Mouse (Mus musculus) megakaryocyte-erythroid progenitor cell, adult 5 weeks (primary cell): ENCODE data around the gene Pax2. TPM values are rescaled to one million over a fixed set of nuclear protein-coding genes. Genes with fewer than 3 reads are reported as not detected.

Experiments used
- polyA plus RNA-seq: library from polyadenylated mRNA; stranded (reverse); fragments of >175 nt; gene quantifications from 2 replicates; pipeline ENCODE4 v1.2.3, GENCODE M21; 2012

Gene Pax2
- polyA plus RNA-seq, result 0.02 TPM in 1 of 2 replicates, not detected in the other

GRCm38 (mm10) chr19:44755693-44756420, at the start of gene Pax2:
TSS of gene Pax2 (plus strand) at chr19:44756045.

Other genes with a start within 250 kb of the Pax2 start
- gene Sec31b, start 210.2 kb upstream of the Pax2 start, polyA plus RNA-seq, result 2.9 and 3.6 TPM in 2 replicates
- not detected in 2 replicates for gene Gm20538, start 203.2 kb upstream of the Pax2 start, polyA plus RNA-seq
- gene Ndufb8, start 200.6 kb upstream of the Pax2 start, polyA plus RNA-seq, result 180 TPM in 2 replicates
- 13.6 and 15.6 TPM in 2 replicates for gene Hif1an, start 193.2 kb upstream of the Pax2 start, polyA plus RNA-seq
- 30.4 and 31.7 TPM in 2 replicates for gene Slf2, start 175.1 kb downstream of the Pax2 start, polyA plus RNA-seq
- gene Sema4g, start 233.1 kb downstream of the Pax2 start, polyA plus RNA-seq, result 0.07 and 0.30 TPM in 2 replicates
- 12.5 and 14.8 TPM in 2 replicates for gene Twnk, start 249.6 kb downstream of the Pax2 start, polyA plus RNA-seq